ENCODE assay signal across 9 mouse cellular contexts in the genomic region with DNA sequence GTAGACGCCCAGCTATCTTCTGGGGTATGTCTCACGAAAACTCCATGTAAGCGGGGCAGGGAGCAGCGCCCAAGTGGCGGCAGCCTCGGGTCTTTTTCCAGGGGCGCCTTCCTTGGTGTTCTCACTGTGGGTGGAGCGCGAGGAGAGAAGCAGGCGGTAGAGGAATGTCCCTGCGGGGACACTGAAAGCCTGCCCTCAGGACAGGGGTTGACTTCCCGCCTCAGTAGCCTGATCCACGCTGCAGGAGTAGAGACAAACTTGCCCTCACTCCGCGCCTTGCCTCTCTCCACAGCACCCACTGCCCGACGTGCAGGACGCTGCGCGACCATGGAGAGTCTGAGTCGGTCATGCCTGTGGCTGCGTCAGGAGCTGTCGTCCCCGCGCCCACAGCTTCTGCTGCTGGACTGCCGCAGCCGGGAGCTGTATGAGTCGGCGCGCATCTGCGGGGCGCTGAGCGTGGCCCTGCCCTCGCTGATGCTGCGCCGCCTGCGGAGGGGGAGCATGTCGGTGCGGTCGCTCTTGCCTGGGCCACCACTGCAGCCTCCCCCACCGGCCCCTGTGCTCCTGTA. TPM values are rescaled to one million over a fixed set of nuclear protein-coding genes. Genes with fewer than 3 reads are reported as not detected.
DNase-seq lines count a peak whose midpoint lies in the region; ATAC-seq lines count a peak whose summit lies in the region.
"Had no signal": no experiment of that assay in that cellular context is flagged by ENCODE, and none has a peak within 500 bp of the region (broad histone marks: within the 10 kb centered on the region; RNA-seq: fewer than 3 reads in every experiment).

No protein-coding gene starts in this region.

- H3K9me3 ChIP-seq in heart, embryonic 15.5 days (replicated peaks) = no peaks in the 10 kb centered on the region
- no peaks in the 10 kb centered on the region for H3K9me3 ChIP-seq in hindbrain, embryonic 15.5 days
- no peaks in the 10 kb centered on the region for H3K9me3 ChIP-seq in midbrain, embryonic 15.5 days

- no peak overlapping the region for H3K27ac ChIP-seq in heart, embryonic 15.5 days
- no peak overlapping the region for H3K27ac ChIP-seq in hindbrain, embryonic 15.5 days (replicated peaks)
- H3K27ac ChIP-seq in midbrain, embryonic 15.5 days = no peak overlapping the region

- H3K4me1 ChIP-seq in heart, embryonic 15.5 days (replicated peaks) = peaks cover 13% of the 10 kb centered on the region
- H3K4me1 ChIP-seq in hindbrain, embryonic 15.5 days (replicated peaks) = peaks cover 16% of the 10 kb centered on the region
- peaks cover 21% of the 10 kb centered on the region; the same call in 1 of the 2 replicates for H3K4me1 ChIP-seq in midbrain, embryonic 15.5 days

- no peak for DNase-seq in heart, postnatal 36 days
- no peak for DNase-seq in adipocyte (ENCODE audit: low spot score)
- no peak for DNase-seq in thymus, postnatal 14 days
- DNase-seq in natural killer cell, adult 2 months (ENCODE audit: low spot score in 2 of 2) = no peak

- H3K4me3 ChIP-seq in heart, embryonic 15.5 days = peak overlapping the region; percentile 45
- peak overlapping the region; percentile 35 for H3K4me3 ChIP-seq in hindbrain, embryonic 15.5 days
- peak overlapping the region; percentile 24 for H3K4me3 ChIP-seq in midbrain, embryonic 15.5 days

- ATAC-seq in heart, embryonic 15.5 days (replicated peaks; ENCODE audit: insufficient number of reproducible peaks, insufficient read depth, low FRiP score, low read depth) = no peak
- ATAC-seq in common myeloid progenitor, adult 5-6 weeks (replicated peaks; ENCODE audit: low read depth, poor library complexity, severe bottlenecking) = peak; percentile 31
- no peak for ATAC-seq in hindbrain, embryonic 15.5 days (ENCODE audit: low FRiP score, low read depth)
- no peak for ATAC-seq in midbrain, embryonic 15.5 days (replicated peaks)

- no peak overlapping the region for H3K9ac ChIP-seq in heart, embryonic 15.5 days
- no peak overlapping the region for H3K9ac ChIP-seq in hindbrain, embryonic 15.5 days
- no peak overlapping the region for H3K9ac ChIP-seq in midbrain, embryonic 15.5 days

- intact Hi-C loops in heart, postnatal 36 days (cut with DNase I) = no loop called here

- H3K27me3 ChIP-seq in heart, embryonic 15.5 days = peaks cover 63% of the 10 kb centered on the region
- peaks cover 46% of the 10 kb centered on the region for H3K27me3 ChIP-seq in hindbrain, embryonic 15.5 days
- H3K27me3 ChIP-seq in midbrain, embryonic 15.5 days (replicated peaks) = peaks cover 54% of the 10 kb centered on the region

- 11% methylated on average over 40 of the region's 41 CpGs for WGBS in heart, embryonic 15.5 days
- WGBS in hindbrain, embryonic 15.5 days = 22% methylated on average over 41 of the region's 41 CpGs
- 28% methylated on average over 40 of the region's 41 CpGs for WGBS in midbrain, embryonic 15.5 days

- no peaks in the 10 kb centered on the region for H3K36me3 ChIP-seq in heart, embryonic 15.5 days
- no peaks in the 10 kb centered on the region for H3K36me3 ChIP-seq in hindbrain, embryonic 15.5 days
- H3K36me3 ChIP-seq in midbrain, embryonic 15.5 days (replicated peaks) = no peaks in the 10 kb centered on the region

- peak overlapping the region; percentile 82 for H3K4me2 ChIP-seq in heart, embryonic 15.5 days
- H3K4me2 ChIP-seq in hindbrain, embryonic 15.5 days = peak overlapping the region; percentile 59
- H3K4me2 ChIP-seq in midbrain, embryonic 15.5 days = peak overlapping the region; percentile 51

RNA-seq across cellular contexts. Expression of gene Dusp9, which starts 0.8 kb away (rescaled TPM):
- 1.4 and 2.4 TPM in 2 replicates for polyA plus RNA-seq in heart, embryonic 15.5 days (2015; fragmentation: Nextera tagmentation; extraction: Ambion mirVana)
- not detected for total RNA-seq in heart, postnatal 36 days (2021)
- 0.78 and 1.0 TPM in 2 replicates for total RNA-seq in common myeloid progenitor, adult 5-6 weeks (2017)
- 0.82 and 1.0 TPM in 2 replicates for polyA plus RNA-seq in hindbrain, embryonic 15.5 days (2015; fragmentation: Nextera tagmentation; extraction: Ambion mirVana)
- polyA plus RNA-seq in midbrain, embryonic 15.5 days (2015; fragmentation: Nextera tagmentation; extraction: Ambion mirVana) = 0.43 and 0.46 TPM in 2 replicates
- total RNA-seq: liver, adult 2 months had no signal
- polyA plus RNA-seq: liver, adult 2 months had no signal

RNA-seq across cellular contexts. Expression of gene Pnck, which starts 19.9 kb away (rescaled TPM):
- 8.8 and 13.7 TPM in 2 replicates for polyA plus RNA-seq in heart, embryonic 15.5 days (2015; fragmentation: Nextera tagmentation; extraction: Ambion mirVana)
- total RNA-seq in heart, postnatal 36 days (2021) = 1 to 10 TPM; 5.1 to 7.1 TPM
- 0.18 and 2.0 TPM in 2 replicates for total RNA-seq in common myeloid progenitor, adult 5-6 weeks (2017)
- polyA plus RNA-seq in hindbrain, embryonic 15.5 days (2015; fragmentation: Nextera tagmentation; extraction: Ambion mirVana) = 162 and 175 TPM in 2 replicates
- polyA plus RNA-seq in midbrain, embryonic 15.5 days (2015; fragmentation: Nextera tagmentation; extraction: Ambion mirVana) = 179 and 188 TPM in 2 replicates
- total RNA-seq: liver, adult 2 months had no signal

RNA-seq across cellular contexts. Expression of gene Slc6a8, which starts 33.0 kb away (rescaled TPM):
- polyA plus RNA-seq in heart, embryonic 15.5 days (2015; fragmentation: Nextera tagmentation; extraction: Ambion mirVana) = 7.5 and 8.1 TPM in 2 replicates
- total RNA-seq in heart, postnatal 36 days (2021) = 100 to 1,000 TPM; 130 to 145 TPM
- total RNA-seq in common myeloid progenitor, adult 5-6 weeks (2017) = 0.15 and 0.50 TPM in 2 replicates
- 6.7 and 7.0 TPM in 2 replicates for polyA plus RNA-seq in hindbrain, embryonic 15.5 days (2015; fragmentation: Nextera tagmentation; extraction: Ambion mirVana)
- 6.6 and 7.4 TPM in 2 replicates for polyA plus RNA-seq in midbrain, embryonic 15.5 days (2015; fragmentation: Nextera tagmentation; extraction: Ambion mirVana)

Comparison
In these comparisons a context has a peak if more than half of its experiments do, and no peak if none do; other contexts are left out.
1. RNA of gene Pnck, which starts 19.9 kb away (polyA plus RNA-seq): 179 to 188 TPM in midbrain, embryonic 15.5 days and 162 to 175 TPM in hindbrain, embryonic 15.5 days; 8.8 to 13.7 TPM in heart, embryonic 15.5 days; every median in the first group is over 10 times any median in the second.
2. Peak in every context shown above with its lines, with median percentiles within 50 percentile points of each other: H3K4me2 ChIP-seq and H3K4me3 ChIP-seq.